Mouse (Mus musculus): ENCODE measurements around the gene Dis3l2. TPM values are rescaled to one million over a fixed set of nuclear protein-coding genes. Genes with fewer than 3 reads are reported as not detected.

Dis3l2 gene
- polyA plus RNA-seq, 1 experiment from 2014 or later, result 23.0 TPM

- H3K4me2 ChIP-seq (ENCODE audit: low read length), result no peak overlapping the region
- 89% methylated on average over 10 of the region's 10 CpGs for WGBS
- no peak for DNase-seq (ENCODE audit: low spot score)
Observed at GRCm38 (mm10) chr1:86678667-86679066, 24.9 kb upstream of the Dis3l2 start.

GRCm38 (mm10) chr1:86687236-86687635 is 16.4 kb upstream of the Dis3l2 start:
- no peaks in the 10 kb centered on the region for H3K36me3 ChIP-seq (ENCODE audit: control insufficient read depth, insufficient read depth, low read length)
- no peak overlapping the region for H3K4me3 ChIP-seq (ENCODE audit: low read depth, low read length)
- no peak for ATAC-seq (replicated peaks; ENCODE audit: low FRiP score, low TSS enrichment, low read depth)
- DNase-seq (ENCODE audit: low spot score), result no peak
- no peak overlapping the region for H3K9ac ChIP-seq (ENCODE audit: low read length)
- H3K27ac ChIP-seq (ENCODE audit: low read depth), result no peak overlapping the region
- no peaks in the 10 kb centered on the region for H3K9me3 ChIP-seq (ENCODE audit: control insufficient read depth, low read length)
- 91% methylated on average over 4 of the region's 4 CpGs for WGBS
- no peaks in the 10 kb centered on the region for H3K27me3 ChIP-seq (replicated peaks; ENCODE audit: control insufficient read depth, insufficient read depth, low read length)
- no peaks in the 10 kb centered on the region for H3K4me1 ChIP-seq (replicated peaks; ENCODE audit: control insufficient read depth, insufficient read depth, low read length)
- no peak overlapping the region for H3K4me2 ChIP-seq (ENCODE audit: low read length)

More at GRCm38 (mm10) chr1:86678667-86679066, 24.9 kb upstream of the Dis3l2 start:
- Histone ChIP-seq H3K27me3 (replicated peaks; ENCODE audit: control insufficient read depth, insufficient read depth, low read length) (no peaks in the 10 kb centered on the region), H3K27ac (ENCODE audit: low read depth) (no peak overlapping the region), H3K36me3 (ENCODE audit: control insufficient read depth, insufficient read depth, low read length) (no peaks in the 10 kb centered on the region), H3K9ac (ENCODE audit: low read length) (no peak overlapping the region), H3K4me3 (ENCODE audit: low read depth, low read length) (no peak overlapping the region), H3K9me3 (ENCODE audit: control insufficient read depth, low read length) (no peaks in the 10 kb centered on the region), H3K4me1 (replicated peaks; ENCODE audit: control insufficient read depth, insufficient read depth, low read length) (no peaks in the 10 kb centered on the region; the same call in 1 of the 2 replicates)
- no peak for ATAC-seq (replicated peaks; ENCODE audit: low FRiP score, low TSS enrichment, low read depth)

DNA sequence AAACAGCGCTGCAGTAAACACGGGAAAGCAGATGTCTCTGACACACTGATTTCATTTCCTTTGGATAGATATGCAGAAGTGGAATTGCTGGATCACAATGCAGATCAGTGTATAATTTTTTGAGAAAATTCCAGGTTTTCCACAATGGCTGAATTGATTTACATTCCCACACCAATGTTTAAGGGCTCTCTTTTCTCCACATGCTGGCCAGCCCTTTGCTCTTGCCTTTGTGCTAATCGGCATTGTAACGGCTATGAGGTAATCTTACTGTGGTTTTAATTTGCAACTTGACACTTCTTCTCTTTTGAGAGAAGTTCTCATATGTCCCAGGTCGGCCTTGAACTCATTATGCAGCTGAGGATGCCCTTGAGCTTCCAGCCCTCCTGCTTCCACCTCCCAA is 12.6 kb upstream of the Dis3l2 start:
- Histone ChIP-seq H3K9ac (ENCODE audit: low read length) (no peak overlapping the region), H3K4me2 (ENCODE audit: low read length) (no peak overlapping the region), H3K27ac (ENCODE audit: low read depth) (no peak overlapping the region), H3K4me1 (replicated peaks; ENCODE audit: control insufficient read depth, insufficient read depth, low read length) (no peaks in the 10 kb centered on the region), H3K36me3 (ENCODE audit: control insufficient read depth, insufficient read depth, low read length) (no peaks in the 10 kb centered on the region), H3K4me3 (ENCODE audit: low read depth, low read length) (no peak overlapping the region), H3K9me3 (ENCODE audit: control insufficient read depth, low read length) (no peaks in the 10 kb centered on the region), H3K27me3 (replicated peaks; ENCODE audit: control insufficient read depth, insufficient read depth, low read length) (no peaks in the 10 kb centered on the region)
- 73% methylated on average over 5 of the region's 5 CpGs for WGBS
- no peak for ATAC-seq (replicated peaks; ENCODE audit: low FRiP score, low TSS enrichment, low read depth)
- DNase-seq (ENCODE audit: low spot score), result no peak

GRCm38 (mm10) chr1:86696948-86697347 is 6.7 kb upstream of the Dis3l2 start:
- Histone ChIP-seq H3K4me2 (ENCODE audit: low read length) (no peak overlapping the region), H3K36me3 (ENCODE audit: control insufficient read depth, insufficient read depth, low read length) (no peaks in the 10 kb centered on the region), H3K9ac (ENCODE audit: low read length) (no peak overlapping the region), H3K4me3 (ENCODE audit: low read depth, low read length) (no peak overlapping the region), H3K9me3 (ENCODE audit: control insufficient read depth, low read length) (no peaks in the 10 kb centered on the region), H3K27me3 (replicated peaks; ENCODE audit: control insufficient read depth, insufficient read depth, low read length) (no peaks in the 10 kb centered on the region), H3K27ac (ENCODE audit: low read depth) (no peak overlapping the region), H3K4me1 (replicated peaks; ENCODE audit: control insufficient read depth, insufficient read depth, low read length) (no peaks in the 10 kb centered on the region)
- ATAC-seq (replicated peaks; ENCODE audit: low FRiP score, low TSS enrichment, low read depth), result no peak
- no peak for DNase-seq (ENCODE audit: low spot score)
- WGBS, result 43% methylated on average over 7 of the region's 7 CpGs

DNA sequence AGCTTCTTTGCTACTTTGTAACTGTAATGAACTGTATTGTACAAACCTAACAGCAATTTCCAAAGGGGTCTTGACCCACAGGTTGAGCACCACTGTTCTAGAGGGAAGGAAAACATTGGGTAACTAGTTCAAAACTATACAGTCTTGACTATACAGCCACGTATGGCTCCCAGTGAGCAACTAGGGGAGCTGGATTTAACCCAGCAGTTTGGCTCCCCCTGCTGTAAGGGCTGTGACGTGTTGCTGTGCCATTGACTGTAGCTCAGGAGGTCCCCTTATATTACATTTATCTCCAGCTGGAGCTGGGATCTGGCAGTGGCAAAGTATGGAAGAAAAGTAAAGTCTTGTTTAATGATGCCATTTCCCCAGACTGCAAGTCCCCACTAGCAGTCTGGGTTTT is 4.9 kb upstream of the Dis3l2 start:
- H3K36me3 ChIP-seq (ENCODE audit: control insufficient read depth, insufficient read depth, low read length), result no peaks in the 10 kb centered on the region
- ATAC-seq (replicated peaks; ENCODE audit: low FRiP score, low TSS enrichment, low read depth) (no peak), DNase-seq (ENCODE audit: low spot score) (no peak)
- no peaks in the 10 kb centered on the region for H3K27me3 ChIP-seq (replicated peaks; ENCODE audit: control insufficient read depth, insufficient read depth, low read length)
- WGBS, result 44% methylated on average over 2 of the region's 2 CpGs
- no peak overlapping the region for H3K4me2 ChIP-seq (ENCODE audit: low read length)
- no peak overlapping the region for H3K9ac ChIP-seq (ENCODE audit: low read length)
- no peaks in the 10 kb centered on the region for H3K9me3 ChIP-seq (ENCODE audit: control insufficient read depth, low read length)
- no peak overlapping the region for H3K4me3 ChIP-seq (ENCODE audit: low read depth, low read length)
- no peaks in the 10 kb centered on the region for H3K4me1 ChIP-seq (replicated peaks; ENCODE audit: control insufficient read depth, insufficient read depth, low read length)
- no peak overlapping the region for H3K27ac ChIP-seq (ENCODE audit: low read depth)

GRCm38 (mm10) chr1:86699346-86700136 is 4.1 kb upstream of the Dis3l2 start:
- ATAC-seq (replicated peaks; ENCODE audit: low FRiP score, low TSS enrichment, low read depth), result no peak
- Histone ChIP-seq H3K4me1 (replicated peaks; ENCODE audit: control insufficient read depth, insufficient read depth, low read length) (no peaks in the 10 kb centered on the region), H3K4me3 (ENCODE audit: low read depth, low read length) (no peak overlapping the region), H3K36me3 (ENCODE audit: control insufficient read depth, insufficient read depth, low read length) (no peaks in the 10 kb centered on the region), H3K9ac (ENCODE audit: low read length) (no peak overlapping the region), H3K9me3 (ENCODE audit: control insufficient read depth, low read length) (no peaks in the 10 kb centered on the region), H3K4me2 (ENCODE audit: low read length) (no peak overlapping the region), H3K27me3 (replicated peaks; ENCODE audit: control insufficient read depth, insufficient read depth, low read length) (no peaks in the 10 kb centered on the region), H3K27ac (ENCODE audit: low read depth) (no peak overlapping the region)
- WGBS, result 70% methylated on average over 11 of the region's 11 CpGs
- DNase-seq (ENCODE audit: low spot score), result no peak

DNA sequence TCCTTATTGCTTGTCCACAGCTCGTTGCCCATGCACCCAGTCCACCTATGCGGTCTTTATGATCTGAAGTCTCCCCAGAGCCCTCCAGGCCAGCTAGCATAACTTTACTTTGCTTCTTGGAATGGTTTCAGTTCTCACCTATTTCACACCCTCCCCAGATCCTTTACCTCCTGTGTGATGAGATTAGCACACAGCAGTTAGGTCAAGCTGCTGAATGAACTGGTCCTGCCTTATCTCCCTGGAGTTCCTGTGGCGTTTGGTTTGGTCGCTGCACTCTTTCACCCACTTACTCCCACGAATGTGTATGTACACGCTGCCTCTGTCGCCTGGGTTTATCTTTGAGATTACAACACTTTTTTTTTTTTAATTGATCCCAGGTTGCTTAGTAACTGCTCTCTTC is 3.2 kb upstream of the Dis3l2 start:
- Histone ChIP-seq H3K36me3 (ENCODE audit: control insufficient read depth, insufficient read depth, low read length) (no peaks in the 10 kb centered on the region), H3K4me2 (ENCODE audit: low read length) (no peak overlapping the region), H3K27ac (ENCODE audit: low read depth) (no peak overlapping the region), H3K27me3 (replicated peaks; ENCODE audit: control insufficient read depth, insufficient read depth, low read length) (no peaks in the 10 kb centered on the region), H3K4me1 (replicated peaks; ENCODE audit: control insufficient read depth, insufficient read depth, low read length) (peaks cover 2% of the 10 kb centered on the region; the same call in 1 of the 2 replicates), H3K9ac (ENCODE audit: low read length) (no peak overlapping the region), H3K9me3 (ENCODE audit: control insufficient read depth, low read length) (no peaks in the 10 kb centered on the region), H3K4me3 (ENCODE audit: low read depth, low read length) (no peak overlapping the region)
- 58% methylated on average over 7 of the region's 7 CpGs for WGBS
- ATAC-seq (replicated peaks; ENCODE audit: low FRiP score, low TSS enrichment, low read depth), result no peak
- no peak for DNase-seq (ENCODE audit: low spot score)

DNA sequence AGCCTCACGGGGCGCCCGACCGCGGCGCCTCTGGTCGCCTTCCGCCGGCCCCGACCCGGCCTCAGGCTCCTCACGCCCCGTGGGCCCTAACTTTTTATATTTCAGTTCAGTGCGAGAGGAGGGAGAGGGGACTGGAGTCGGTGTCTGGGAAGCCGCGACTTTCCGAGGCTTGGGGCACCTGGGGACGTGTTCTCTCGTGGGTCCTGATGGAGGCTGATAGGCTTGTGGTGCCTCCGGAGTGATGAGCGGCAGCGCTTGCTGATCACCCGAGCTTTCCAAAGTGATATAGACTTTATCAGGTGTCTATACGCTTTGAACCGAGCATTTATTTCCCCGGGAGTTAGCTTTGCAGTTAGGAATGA is 338 bp downstream of the Dis3l2 start:
- Histone ChIP-seq H3K4me2 (ENCODE audit: low read length) (peak overlapping the region; percentile 55), H3K36me3 (ENCODE audit: control insufficient read depth, insufficient read depth, low read length) (no peaks in the 10 kb centered on the region), H3K27me3 (replicated peaks; ENCODE audit: control insufficient read depth, insufficient read depth, low read length) (no peaks in the 10 kb centered on the region), H3K27ac (ENCODE audit: low read depth) (peak overlapping the region; percentile 87), H3K9me3 (ENCODE audit: control insufficient read depth, low read length) (no peaks in the 10 kb centered on the region), H3K4me3 (ENCODE audit: low read depth, low read length) (peak overlapping the region; percentile 86), H3K4me1 (replicated peaks; ENCODE audit: control insufficient read depth, insufficient read depth, low read length) (peaks cover 5% of the 10 kb centered on the region; the same call in 1 of the 2 replicates), H3K9ac (ENCODE audit: low read length) (peak overlapping the region; percentile 87)
- ATAC-seq (replicated peaks; ENCODE audit: low FRiP score, low TSS enrichment, low read depth), result peak; percentile 44; the same call in 1 of the 2 replicates
- under 1% methylated on average over 27 of the region's 27 CpGs for WGBS
- DNase-seq (ENCODE audit: low spot score), result peak; percentile 87

- Histone ChIP-seq H3K4me3 (ENCODE audit: low read depth, low read length) (no peak overlapping the region), H3K27ac (ENCODE audit: low read depth) (no peak overlapping the region), H3K36me3 (ENCODE audit: control insufficient read depth, insufficient read depth, low read length) (no peaks in the 10 kb centered on the region), H3K4me2 (ENCODE audit: low read length) (no peak overlapping the region), H3K27me3 (replicated peaks; ENCODE audit: control insufficient read depth, insufficient read depth, low read length) (no peaks in the 10 kb centered on the region), H3K9ac (ENCODE audit: low read length) (no peak overlapping the region), H3K4me1 (replicated peaks; ENCODE audit: control insufficient read depth, insufficient read depth, low read length) (peaks cover 5% of the 10 kb centered on the region; the same call in 1 of the 2 replicates), H3K9me3 (ENCODE audit: control insufficient read depth, low read length) (no peaks in the 10 kb centered on the region)
- no peak for ATAC-seq (replicated peaks; ENCODE audit: low FRiP score, low TSS enrichment, low read depth)
- no peak for DNase-seq (ENCODE audit: low spot score)
- WGBS, result 86% methylated on average over 3 of the region's 3 CpGs
Observed at GRCm38 (mm10) chr1:86705461-86705860, 1.9 kb downstream of the Dis3l2 start.
